Mouse (Mus musculus) liver, embryonic 14.5 days (tissue): ENCODE measurements around the gene Grpel1.

ENCODE experiments used
- CTCF ChIP-seq: IDR thresholded peaks from 2 replicates; pipeline ENCODE4 v1.5.1; 2016; ENCODE audit warnings: antibody characterized with exemption, low read depth, control low read depth
- EP300 ChIP-seq: IDR thresholded peaks from 2 replicates; pipeline ENCODE4 v1.6.1; 2016; ENCODE audit warnings: antibody characterized with exemption, low read depth

DNA sequence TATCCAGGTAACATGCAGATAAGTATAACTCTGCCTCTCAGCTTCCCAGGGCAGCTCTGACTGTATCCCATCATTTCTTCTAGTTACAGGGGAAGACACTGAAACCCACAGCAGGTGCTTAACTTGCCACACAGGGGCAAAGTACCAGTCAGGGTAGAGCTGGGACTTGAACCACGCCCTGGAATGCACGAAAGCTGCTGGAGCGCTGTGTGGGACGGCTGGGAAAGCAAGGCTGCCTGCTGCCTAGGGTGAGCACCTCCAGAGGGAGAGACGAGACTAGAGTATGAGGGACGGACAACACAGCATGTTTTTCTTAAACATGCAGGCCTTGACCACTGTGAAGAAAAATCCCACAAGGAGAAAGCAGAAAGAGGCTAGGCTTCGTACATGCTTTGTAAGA, 40.4 kb downstream of the Grpel1 start:
- no peak for TF ChIP-seq CTCF
- TF ChIP-seq EP300 = no peak
